Mouse (Mus musculus): ENCODE measurements at regions not wholly inside any gene's neighbourhood (a gene's known extent, or its start where the extent isn't known, plus 50 kb on each side); places are given as distances from the start of the nearest gene placed in this dataset.

GRCm38 (mm10) chr9:113146571-113146970, 561.5 kb downstream of the Pdcd6ip start:
- TF ChIP-seq CTCF (IDR thresholded peaks at IDR 0.05; ENCODE audit: low read depth) (no peak), EP300 (IDR thresholded peaks at IDR 0.05; ENCODE audit: low read depth) (no peak)

Data from liver, postnatal 0 days (tissue).